Mouse (Mus musculus): ENCODE data around the gene Pou3f1. TPM values are rescaled to one million over a fixed set of nuclear protein-coding genes. Genes with fewer than 3 reads are reported as not detected.

Gene Pou3f1
- polyA plus RNA-seq (2015; fragmentation: Nextera tagmentation; extraction: Ambion mirVana) = 0.13 and 0.17 TPM in 2 replicates

DNA sequence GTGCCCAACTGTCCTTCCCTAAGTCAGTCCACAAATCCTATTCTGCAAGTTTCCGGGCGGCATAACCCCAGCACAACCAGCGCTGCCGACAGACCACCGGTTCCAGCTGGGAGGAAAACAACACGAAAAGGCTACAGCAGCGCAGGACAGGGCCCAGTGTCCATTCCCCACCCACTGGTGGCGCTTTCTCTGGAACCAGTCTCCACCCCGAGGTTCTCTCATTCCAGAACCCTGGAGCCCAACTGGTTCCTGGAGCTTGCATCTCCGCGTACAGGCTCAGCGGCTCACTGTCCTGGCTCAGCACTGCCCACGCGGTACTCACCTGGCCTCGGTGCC is at the start of gene Pou3f1:
Gene Pou3f1 (plus strand): TSS at position 290 of the 336 bp plus-strand sequence.

DNA sequence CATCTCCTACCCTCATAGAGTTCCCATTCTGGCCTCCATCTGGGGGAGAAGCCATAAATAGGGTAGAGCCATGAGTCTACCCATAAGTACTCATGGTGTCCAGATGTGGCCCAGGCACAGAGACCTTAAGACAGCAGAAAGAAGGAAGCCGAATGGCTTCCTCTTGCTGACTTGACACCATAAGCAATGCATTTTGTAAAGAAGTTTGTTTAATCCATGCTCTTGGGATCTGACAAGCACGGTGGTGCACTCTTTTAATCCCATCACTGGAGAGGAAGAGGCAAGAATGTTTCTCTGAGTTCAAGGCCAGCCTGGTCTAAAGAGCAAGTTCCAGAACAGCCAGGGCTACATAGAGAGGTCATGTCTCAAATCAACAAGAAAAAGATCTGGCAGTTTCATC is 45.9 kb upstream of the Pou3f1 start, which contains the start of gene 3100002H09Rik:
Gene 3100002H09Rik (minus strand): TSS at position 101 of the 400 bp plus-strand sequence.

DNA sequence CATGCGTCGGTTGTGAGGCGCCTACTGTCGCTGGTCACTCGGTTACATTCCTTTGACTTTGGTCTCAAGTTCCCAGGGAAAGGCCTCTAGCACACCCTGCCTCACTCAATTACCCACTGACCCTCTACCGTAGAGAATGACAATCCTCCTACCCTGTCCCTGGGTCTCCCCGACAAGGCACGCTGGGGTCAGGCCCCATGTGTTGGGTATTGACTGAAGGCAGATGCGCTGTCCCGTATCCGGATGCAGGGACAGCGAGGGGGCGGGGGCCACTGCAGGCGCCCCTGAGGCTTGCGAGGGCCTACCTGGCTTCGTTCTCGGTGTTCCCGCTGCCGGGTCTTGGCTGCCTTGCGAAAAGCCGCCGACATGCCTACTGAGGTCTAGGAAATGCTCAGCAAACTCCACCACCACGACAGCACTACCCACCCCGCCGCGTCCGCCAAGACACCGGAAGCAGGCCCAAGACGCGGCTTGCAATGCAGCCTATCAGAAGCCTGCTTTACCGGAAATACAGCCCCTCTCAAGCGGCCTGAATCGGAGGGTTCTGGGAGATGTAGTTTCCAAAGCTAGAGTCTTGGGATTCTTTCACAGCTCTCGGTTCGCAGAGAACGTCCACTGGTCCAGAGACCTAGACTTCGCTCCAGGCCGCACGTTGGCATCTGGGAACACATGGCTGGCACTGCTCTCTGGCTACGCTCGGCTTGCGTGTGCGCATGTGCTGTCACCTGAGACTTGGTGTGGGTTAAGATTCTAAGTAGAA is 36.7 kb downstream of the Pou3f1 start, which contains the start of gene Utp11:
Gene Utp11 (minus strand): TSS at position 466 of the 760 bp plus-strand sequence.

DNA sequence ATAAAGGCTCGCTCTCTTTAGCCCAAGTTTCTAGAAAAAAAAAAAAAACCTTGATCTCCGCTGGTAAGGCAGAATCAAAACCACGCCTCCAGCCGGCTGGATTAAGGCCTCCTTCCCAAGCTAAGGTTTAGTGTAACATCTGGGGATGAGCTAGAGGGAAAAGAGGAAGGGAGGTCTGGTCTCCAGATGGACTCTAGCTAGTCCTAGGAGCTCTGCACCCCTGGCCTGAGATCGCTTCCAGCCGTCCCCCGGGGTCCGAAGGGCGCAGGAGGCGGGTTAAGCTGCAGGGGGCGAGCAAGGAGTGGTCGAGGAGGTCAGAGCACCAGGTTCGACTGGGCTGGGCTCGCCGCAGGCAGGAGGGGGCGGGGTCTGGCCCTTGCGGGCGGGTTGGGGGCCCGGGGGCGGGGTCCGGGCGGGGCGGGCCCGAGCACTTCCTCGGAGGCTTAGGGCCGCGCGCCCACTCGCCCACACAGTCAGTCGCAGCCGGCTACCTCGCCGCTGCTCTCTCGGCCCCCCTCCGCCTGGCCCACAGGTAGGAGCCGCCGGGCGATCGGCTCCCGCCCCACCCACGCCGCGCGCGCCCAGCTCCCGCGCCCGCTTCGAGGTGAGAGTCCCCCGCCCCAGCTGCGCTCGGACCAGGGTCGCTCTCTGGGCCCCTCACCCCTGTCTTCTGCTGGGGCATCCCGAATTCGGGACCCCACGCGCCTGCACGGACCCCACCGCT is 43.8 kb downstream of the Pou3f1 start, which contains the start of gene Fhl3:
Gene Fhl3 (plus strand): TSS at position 454 of the 724 bp plus-strand sequence.

Other genes starting within 250 kb of the Pou3f1 start
- gene 3100002H09Rik, start 46.0 kb upstream of the Pou3f1 start, polyA plus RNA-seq (2015; fragmentation: Nextera tagmentation; extraction: Ambion mirVana) = not detected in 2 replicates
- gene Utp11, start 36.8 kb downstream of the Pou3f1 start, polyA plus RNA-seq (2015; fragmentation: Nextera tagmentation; extraction: Ambion mirVana) = 47.4 and 55.6 TPM in 2 replicates
- 12.1 and 14.2 TPM in 2 replicates for gene Fhl3, start 43.9 kb downstream of the Pou3f1 start, polyA plus RNA-seq (2015; fragmentation: Nextera tagmentation; extraction: Ambion mirVana)
- gene Sf3a3, start 58.0 kb downstream of the Pou3f1 start, polyA plus RNA-seq (2015; fragmentation: Nextera tagmentation; extraction: Ambion mirVana) = 65.8 and 73.5 TPM in 2 replicates
- 9.1 and 12.3 TPM in 2 replicates for gene Inpp5b, start 85.0 kb downstream of the Pou3f1 start, polyA plus RNA-seq (2015; fragmentation: Nextera tagmentation; extraction: Ambion mirVana)
- 10.1 and 11.6 TPM in 2 replicates for gene Mtf1, start 145.3 kb downstream of the Pou3f1 start, polyA plus RNA-seq (2015; fragmentation: Nextera tagmentation; extraction: Ambion mirVana)
- gene Yrdc, start 193.9 kb downstream of the Pou3f1 start, polyA plus RNA-seq (2015; fragmentation: Nextera tagmentation; extraction: Ambion mirVana) = 23.5 and 27.8 TPM in 2 replicates
- gene 1110065P20Rik, start 194.4 kb downstream of the Pou3f1 start, polyA plus RNA-seq (2015; fragmentation: Nextera tagmentation; extraction: Ambion mirVana) = 66.9 and 78.5 TPM in 2 replicates
- gene Maneal, start 205.4 kb downstream of the Pou3f1 start, polyA plus RNA-seq (2015; fragmentation: Nextera tagmentation; extraction: Ambion mirVana) = 0.06 and 0.17 TPM in 2 replicates
- not detected in 2 replicates for gene Epha10, start 224.1 kb downstream of the Pou3f1 start, polyA plus RNA-seq (2015; fragmentation: Nextera tagmentation; extraction: Ambion mirVana)

All from urinary bladder, postnatal 0 days (tissue).